Comparison of ENCODE assay signal across 23 mouse cellular contexts in the genomic region with DNA sequence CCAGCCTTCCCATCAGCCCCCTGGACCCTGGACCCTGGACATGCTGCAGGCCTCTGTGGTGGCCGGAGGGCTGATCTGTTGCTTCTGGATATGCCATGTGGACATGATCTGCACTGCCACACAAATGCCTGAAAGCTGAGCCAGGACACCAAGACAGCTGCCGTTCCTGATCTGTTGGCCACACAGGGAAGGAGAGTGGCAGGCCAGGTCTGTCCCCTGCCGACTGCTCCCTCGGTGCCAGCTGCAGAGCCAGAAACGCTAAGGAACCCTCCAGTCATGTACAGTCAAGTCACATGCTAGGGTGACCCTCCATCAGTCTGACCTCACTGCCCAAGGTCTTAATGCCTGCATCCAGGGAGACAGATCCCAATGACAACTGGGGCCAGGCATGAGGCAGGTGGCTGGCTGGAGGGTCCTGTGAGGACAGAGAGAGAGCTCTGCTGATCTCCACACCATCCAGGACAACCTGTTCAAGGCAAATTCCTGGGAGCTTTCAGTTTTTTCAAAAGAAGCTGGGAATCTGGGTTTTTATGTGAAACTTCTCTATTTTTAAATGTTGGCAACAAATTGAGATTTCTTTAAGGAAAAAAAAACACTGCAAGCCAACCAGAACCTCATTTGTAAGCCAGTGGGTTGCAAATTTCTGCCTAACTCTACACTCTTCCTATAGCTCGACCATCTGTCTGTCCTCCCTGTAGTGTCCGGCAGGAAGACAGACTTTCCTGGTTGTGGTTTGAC.
"Had no signal": no experiment of that assay in that cellular context is flagged by ENCODE, and none has a peak within 500 bp of the region (broad histone marks: within the 10 kb centered on the region; RNA-seq: fewer than 3 reads in every experiment).

No protein-coding gene starts in this region.

- H3K4me2 ChIP-seq: limb, embryonic 13.5 days; liver, embryonic 12.5 days; liver, embryonic 15.5 days; lung, embryonic 15.5 days; midbrain, embryonic 11.5 days; neural tube, embryonic 12.5 days; neural tube, embryonic 15.5 days had no signal

- H3K36me3 ChIP-seq: limb, embryonic 10.5 days; limb, embryonic 13.5 days; liver, embryonic 12.5 days; liver, embryonic 15.5 days; lung, embryonic 15.5 days; neural tube, embryonic 12.5 days; neural tube, embryonic 15.5 days had no signal

- H3K4me3 ChIP-seq: limb, embryonic 10.5 days; limb, embryonic 13.5 days; liver, embryonic 12.5 days; liver, embryonic 15.5 days; lung, embryonic 15.5 days; neural tube, embryonic 12.5 days; neural tube, embryonic 15.5 days had no signal

- H3K9me3 ChIP-seq: limb, embryonic 10.5 days; limb, embryonic 13.5 days; liver, embryonic 12.5 days; liver, embryonic 15.5 days; lung, embryonic 15.5 days; neural tube, embryonic 12.5 days; neural tube, embryonic 15.5 days had no signal

- ATAC-seq: liver, embryonic 12.5 days had no signal

- H3K4me1 ChIP-seq: limb, embryonic 10.5 days; limb, embryonic 13.5 days; liver, embryonic 12.5 days; liver, embryonic 15.5 days; lung, embryonic 15.5 days; neural tube, embryonic 12.5 days had no signal

- H3K9ac ChIP-seq: liver, embryonic 12.5 days; liver, embryonic 15.5 days; lung, embryonic 15.5 days; neural tube, embryonic 12.5 days; neural tube, embryonic 15.5 days had no signal

- DNase-seq: kidney, adult 18-20 months; kidney, adult 9 months; kidney, postnatal 14 days; liver; lung, adult 18-20 months; lung, postnatal 10 days; lung, postnatal 4 days; midbrain, embryonic 14.5 days; right cerebral cortex, adult 18-20 months; right cerebral cortex, postnatal 14 days; right cerebral cortex, postnatal 4 days; thymus, adult 2 months; thymus, postnatal 14 days; thymus, postnatal 4 days had no signal

- H3K27ac ChIP-seq: limb, embryonic 10.5 days; limb, embryonic 13.5 days; liver, embryonic 12.5 days; liver, embryonic 15.5 days; lung, embryonic 15.5 days; neural tube, embryonic 12.5 days; neural tube, embryonic 15.5 days; stomach, postnatal 0 days had no signal

- H3K27me3 ChIP-seq: limb, embryonic 13.5 days; liver, embryonic 15.5 days; lung, embryonic 15.5 days; neural tube, embryonic 12.5 days; neural tube, embryonic 15.5 days had no signal
